Mouse (Mus musculus) embryonic facial prominence, embryonic 14.5 days (tissue): ENCODE data around the gene Msantd1. TPM values are rescaled to one million over a fixed set of nuclear protein-coding genes. Genes with fewer than 3 reads are reported as not detected.
A peak's percentile ranks its signal among the peaks of the same experiment; 100 is the strongest.

Experiments used
- ATAC-seq: fragments of 200-750 bp; cut with Nextera tagmentation; 2 replicates; pipeline ENCODE4 v1.8.0; 2017; ENCODE audit warnings: low read depth, moderate number of reproducible peaks, moderate TSS enrichment
- DNase-seq: peaks from one replicate; pipeline ENCODE4 v3.0.0-alpha.2; 2015; ENCODE audit warnings: low spot score
- H3K27ac ChIP-seq: fragments of 300-500 bp; sonication (generic); replicated peaks from 2 replicates; pipeline ENCODE4 v1.5.1; 2014; ENCODE audit warnings: low read depth, mild to moderate bottlenecking, low read length, moderate library complexity
- H3K27me3 ChIP-seq: fragments of 300-500 bp; sonication (generic); replicated peaks from 2 replicates; pipeline ENCODE4 v1.6.1; 2014; ENCODE audit warnings: low read length; ENCODE audit not compliant: control insufficient read depth, insufficient read depth
- H3K36me3 ChIP-seq: fragments of 300-500 bp; sonication (generic); 2 replicates; pipeline ENCODE4 v1.6.1; 2014; ENCODE audit warnings: low read length, mixed read lengths; ENCODE audit not compliant: control insufficient read depth, insufficient read depth
- H3K4me1 ChIP-seq: fragments of 300-500 bp; sonication (generic); 2 replicates; pipeline ENCODE4 v1.6.1; 2014; ENCODE audit warnings: antibody characterized with exemption, low read length; ENCODE audit not compliant: control insufficient read depth, insufficient read depth
- H3K4me2 ChIP-seq: fragments of 300-500 bp; sonication (generic); 2 replicates; pipeline ENCODE4 v1.6.1; 2014; ENCODE audit warnings: low read depth, mild to moderate bottlenecking, low read length, moderate library complexity, mixed read lengths
- H3K4me3 ChIP-seq: fragments of 300-500 bp; sonication (generic); 2 replicates; pipeline ENCODE4 v1.5.1; 2014; ENCODE audit warnings: low read depth, mild to moderate bottlenecking, low read length
- H3K9ac ChIP-seq: fragments of 300-500 bp; sonication (generic); 2 replicates; pipeline ENCODE4 v1.6.1; 2014; ENCODE audit warnings: low read depth, mild to moderate bottlenecking, low read length, moderate library complexity, mixed read lengths
- H3K9me3 ChIP-seq: fragments of 300-500 bp; sonication (generic); 2 replicates; pipeline ENCODE4 v1.6.1; 2016; ENCODE audit warnings: low read length; ENCODE audit not compliant: control insufficient read depth
- WGBS: fragments of 180-500 bp; shearing (Covaris S2); extraction: QIAGEN DNeasy Blood & Tissue Kit; methylation state at CpG from one replicate; pipeline ENCODE4 v1.1.7; 2014; 5-methylcytosine and 5-hydroxymethylcytosine counted together
- polyA plus RNA-seq: library from polyadenylated mRNA; unstranded; fragments of >200 nt; fragmentation: Nextera tagmentation; extraction: Ambion mirVana; gene quantifications from 2 replicates; pipeline ENCODE4 v1.2.1, GENCODE M21; 2014

Msantd1 gene
- polyA plus RNA-seq, 1 experiment from 2014 or later, result 1.3 TPM

GRCm38 (mm10) chr5:34917234-34917655 is 9.4 kb downstream of the Msantd1 start:
- no peak overlapping the region for H3K4me2 ChIP-seq
- no peaks in the 10 kb centered on the region for H3K36me3 ChIP-seq
- H3K27me3 ChIP-seq, result no peaks in the 10 kb centered on the region
- ATAC-seq (no peak; the same call in 1 of the 2 replicates), DNase-seq (peak; percentile 32)
- no peak overlapping the region for H3K9ac ChIP-seq
- no peak overlapping the region for H3K27ac ChIP-seq
- no peak overlapping the region for H3K4me3 ChIP-seq
- WGBS, result 55% methylated on average over 10 of the region's 10 CpGs
- no peaks in the 10 kb centered on the region for H3K4me1 ChIP-seq
- H3K9me3 ChIP-seq, result no peaks in the 10 kb centered on the region

- Histone ChIP-seq H3K4me1 (no peaks in the 10 kb centered on the region), H3K9me3 (no peaks in the 10 kb centered on the region), H3K36me3 (peaks cover 5% of the 10 kb centered on the region; the same call in 1 of the 2 replicates), H3K4me2 (no peak overlapping the region), H3K9ac (no peak overlapping the region), H3K27ac (no peak overlapping the region), H3K4me3 (no peak overlapping the region), H3K27me3 (no peaks in the 10 kb centered on the region)
- 85% methylated on average over 3 of the region's 3 CpGs for WGBS
- ATAC-seq, result no peak
- DNase-seq, result no peak
Measured at GRCm38 (mm10) chr5:34918785-34919184, 11.0 kb downstream of the Msantd1 start.

- no peak for DNase-seq
Measured at GRCm38 (mm10) chr5:34922531-34922930, 14.7 kb downstream of the Msantd1 start.

GRCm38 (mm10) chr5:34923920-34924319 is 16.1 kb downstream of the Msantd1 start:
- Histone ChIP-seq H3K9me3 (no peaks in the 10 kb centered on the region), H3K36me3 (peaks cover 9% of the 10 kb centered on the region; the same call in 1 of the 2 replicates), H3K4me3 (no peak overlapping the region), H3K4me2 (no peak overlapping the region), H3K9ac (no peak overlapping the region), H3K4me1 (no peaks in the 10 kb centered on the region), H3K27me3 (no peaks in the 10 kb centered on the region), H3K27ac (no peak overlapping the region)
- no peak for DNase-seq
- WGBS, result 91% methylated on average over 4 of the region's 4 CpGs
- no peak for ATAC-seq

More at GRCm38 (mm10) chr5:34922531-34922930, 14.7 kb downstream of the Msantd1 start:
- 63% methylated on average over 6 of the region's 6 CpGs for WGBS
- peaks cover 9% of the 10 kb centered on the region; the same call in 1 of the 2 replicates for H3K36me3 ChIP-seq
- H3K9ac ChIP-seq, result no peak overlapping the region
- no peaks in the 10 kb centered on the region for H3K27me3 ChIP-seq
- H3K4me1 ChIP-seq, result no peaks in the 10 kb centered on the region
- no peak for ATAC-seq
- no peaks in the 10 kb centered on the region for H3K9me3 ChIP-seq
- no peak overlapping the region for H3K27ac ChIP-seq
- no peak overlapping the region for H3K4me2 ChIP-seq
- no peak overlapping the region for H3K4me3 ChIP-seq

DNA sequence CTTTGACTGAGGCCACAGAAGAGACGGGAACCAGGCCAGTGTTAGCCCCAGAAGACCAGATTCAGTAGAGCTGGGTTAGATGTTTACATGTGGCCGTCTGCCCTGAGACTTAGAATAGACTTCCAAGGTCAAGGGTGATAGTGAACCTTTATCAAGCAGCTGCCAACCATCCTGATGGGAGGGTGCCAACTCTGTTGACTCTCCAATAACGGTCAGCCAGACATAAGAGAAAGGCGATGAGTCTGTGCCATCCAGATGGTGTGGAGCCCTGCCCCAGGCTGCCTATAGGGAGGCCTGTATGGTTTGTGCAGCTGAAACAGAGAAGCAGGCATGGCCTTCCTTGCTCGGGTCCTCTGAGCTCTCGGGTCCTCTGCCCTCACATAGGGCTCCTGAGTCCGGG is 16.7 kb downstream of the Msantd1 start:
- Histone ChIP-seq H3K9me3 (no peaks in the 10 kb centered on the region), H3K4me3 (no peak overlapping the region), H3K27ac (no peak overlapping the region), H3K9ac (no peak overlapping the region), H3K4me2 (no peak overlapping the region), H3K36me3 (peaks cover 9% of the 10 kb centered on the region; the same call in 1 of the 2 replicates), H3K4me1 (no peaks in the 10 kb centered on the region), H3K27me3 (no peaks in the 10 kb centered on the region)
- WGBS, result 81% methylated on average over 7 of the region's 7 CpGs
- no peak for DNase-seq
- no peak for ATAC-seq

DNA sequence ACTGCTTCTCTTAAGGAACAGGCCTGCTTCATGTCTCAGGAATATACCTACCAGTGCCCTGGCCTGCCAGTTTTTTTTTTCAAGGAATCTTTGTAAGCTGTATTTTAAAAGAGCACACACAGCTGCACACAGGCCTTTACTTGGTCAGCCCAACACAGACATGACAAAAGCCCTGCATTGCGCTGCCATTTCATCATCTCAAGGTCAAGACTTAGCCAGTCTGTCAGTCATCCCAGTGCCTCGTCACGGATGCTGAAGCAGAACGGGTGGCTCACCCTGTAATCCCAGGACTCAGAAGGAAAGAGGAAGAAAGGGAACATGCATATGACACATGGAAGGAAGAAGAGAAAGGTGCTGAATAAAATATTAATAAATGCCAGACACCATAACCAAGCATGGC is 19.8 kb downstream of the Msantd1 start:
- Histone ChIP-seq H3K4me3 (no peak overlapping the region), H3K9ac (no peak overlapping the region), H3K4me1 (peaks cover 16% of the 10 kb centered on the region), H3K36me3 (peaks cover 9% of the 10 kb centered on the region; the same call in 1 of the 2 replicates), H3K4me2 (no peak overlapping the region), H3K9me3 (no peaks in the 10 kb centered on the region), H3K27me3 (no peaks in the 10 kb centered on the region), H3K27ac (no peak overlapping the region)
- DNase-seq, result no peak
- no peak for ATAC-seq
- 91% methylated on average over 4 of the region's 4 CpGs for WGBS

- Histone ChIP-seq H3K36me3 (no peaks in the 10 kb centered on the region), H3K27ac (no peak overlapping the region), H3K4me2 (no peak overlapping the region), H3K9me3 (no peaks in the 10 kb centered on the region), H3K9ac (no peak overlapping the region), H3K27me3 (no peaks in the 10 kb centered on the region), H3K4me3 (no peak overlapping the region), H3K4me1 (peaks cover 16% of the 10 kb centered on the region)
- ATAC-seq, result no peak
- WGBS, result 79% methylated on average over 9 of the region's 9 CpGs
- no peak for DNase-seq
Measured at GRCm38 (mm10) chr5:34930151-34930975, 22.6 kb downstream of the Msantd1 start.

GRCm38 (mm10) chr5:34931091-34931490 is 23.3 kb downstream of the Msantd1 start:
- Histone ChIP-seq H3K9me3 (no peaks in the 10 kb centered on the region), H3K27ac (peak overlapping the region; percentile 77; the same call in 1 of the 2 replicates), H3K27me3 (no peaks in the 10 kb centered on the region), H3K4me2 (no peak overlapping the region), H3K4me1 (peaks cover 16% of the 10 kb centered on the region), H3K9ac (no peak overlapping the region), H3K4me3 (no peak overlapping the region), H3K36me3 (no peaks in the 10 kb centered on the region)
- DNase-seq (no peak), ATAC-seq (no peak)
- WGBS, result 50% methylated on average over 2 of the region's 2 CpGs
